Mouse (Mus musculus): ENCODE measurements around the gene Fbxw5. TPM values are rescaled to one million over a fixed set of nuclear protein-coding genes. Genes with fewer than 3 reads are reported as not detected.

Fbxw5 gene
- polyA plus RNA-seq, 1 experiment from 2014 or later, result 64.2 TPM

DNA sequence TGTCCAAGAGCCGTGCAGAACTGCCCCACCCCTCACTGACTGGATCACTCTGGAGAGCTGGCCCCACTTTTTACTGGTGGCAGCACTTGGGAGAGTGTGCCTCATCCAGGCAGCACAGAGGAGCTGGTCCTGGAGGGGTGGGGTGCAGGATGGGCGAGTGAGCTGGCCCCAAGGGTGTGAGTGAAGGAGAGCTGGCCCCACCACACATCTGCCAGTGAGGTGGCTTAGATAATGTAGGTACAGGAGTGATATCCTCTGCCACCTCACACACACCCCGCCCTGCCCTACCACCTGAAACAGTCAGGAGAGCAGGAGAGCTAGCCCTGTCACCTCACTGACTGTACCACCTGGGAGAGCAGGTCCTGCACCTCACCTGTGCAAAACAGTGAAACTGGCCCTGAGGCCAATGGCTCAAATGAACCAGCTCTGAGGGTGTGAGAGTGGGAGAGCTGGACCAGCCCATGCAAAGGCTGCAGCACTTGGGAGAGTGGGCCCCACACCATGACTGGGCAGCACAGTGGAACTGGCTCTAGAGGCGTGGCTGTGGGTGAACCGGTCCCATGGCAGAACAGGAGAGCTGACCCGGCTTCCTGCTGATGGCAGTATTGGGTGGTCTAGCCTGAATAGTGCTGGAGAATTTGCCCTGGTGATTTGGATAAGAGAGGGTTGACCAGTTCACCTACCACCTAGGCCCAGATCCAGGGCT lies 12.4 kb upstream of the Fbxw5 start:
- Histone ChIP-seq H3K27me3 (ENCODE audit: control insufficient read depth, insufficient read depth, low read length) (no peaks in the 10 kb centered on the region), H3K27ac (ENCODE audit: low read depth, low read length) (no peak overlapping the region), H3K9me3 (ENCODE audit: control insufficient read depth, low read length) (no peaks in the 10 kb centered on the region), H3K4me1 (replicated peaks; ENCODE audit: control insufficient read depth, insufficient read depth, low read length) (no peaks in the 10 kb centered on the region), H3K36me3 (ENCODE audit: control insufficient read depth, insufficient read depth, low read length) (no peaks in the 10 kb centered on the region), H3K9ac (ENCODE audit: low read depth, low read length) (no peak overlapping the region), H3K4me2 (replicated peaks; ENCODE audit: low read depth, low read length) (no peak overlapping the region), H3K4me3 (ENCODE audit: low read depth, low read length) (no peak overlapping the region)
- ATAC-seq (ENCODE audit: low FRiP score), result no peak
- no peak for DNase-seq (ENCODE audit: low spot score)
- WGBS, result 77% methylated on average over 6 of the region's 6 CpGs

DNA sequence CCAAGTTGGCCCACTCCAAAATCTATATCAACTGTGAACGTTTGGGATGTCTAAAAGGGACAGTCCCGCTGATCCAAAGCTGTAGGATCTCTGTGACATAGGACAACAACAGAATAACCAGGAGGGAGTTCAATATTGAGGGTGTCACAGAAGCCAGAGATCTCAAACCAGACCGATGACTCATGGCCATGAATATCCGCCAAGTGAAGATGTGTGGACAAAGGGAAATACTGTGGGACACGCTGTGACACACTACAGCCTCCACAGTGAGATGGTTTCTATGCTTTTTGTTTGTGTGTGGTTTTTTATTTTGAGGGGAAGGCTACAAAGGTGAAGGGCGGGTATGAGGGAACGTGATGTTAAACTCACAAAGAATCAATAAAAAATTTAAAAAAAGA lies 11.9 kb upstream of the Fbxw5 start:
- H3K4me1 ChIP-seq (replicated peaks; ENCODE audit: control insufficient read depth, insufficient read depth, low read length), result no peaks in the 10 kb centered on the region
- 81% methylated on average over 7 of the region's 7 CpGs for WGBS
- H3K27ac ChIP-seq (ENCODE audit: low read depth, low read length), result no peak overlapping the region
- H3K4me2 ChIP-seq (replicated peaks; ENCODE audit: low read depth, low read length), result no peak overlapping the region
- no peak for ATAC-seq (ENCODE audit: low FRiP score)
- no peak for DNase-seq (ENCODE audit: low spot score)
- H3K36me3 ChIP-seq (ENCODE audit: control insufficient read depth, insufficient read depth, low read length), result no peaks in the 10 kb centered on the region
- no peak overlapping the region for H3K9ac ChIP-seq (ENCODE audit: low read depth, low read length)
- no peaks in the 10 kb centered on the region for H3K9me3 ChIP-seq (ENCODE audit: control insufficient read depth, low read length)
- no peaks in the 10 kb centered on the region for H3K27me3 ChIP-seq (ENCODE audit: control insufficient read depth, insufficient read depth, low read length)
- no peak overlapping the region for H3K4me3 ChIP-seq (ENCODE audit: low read depth, low read length)

DNA sequence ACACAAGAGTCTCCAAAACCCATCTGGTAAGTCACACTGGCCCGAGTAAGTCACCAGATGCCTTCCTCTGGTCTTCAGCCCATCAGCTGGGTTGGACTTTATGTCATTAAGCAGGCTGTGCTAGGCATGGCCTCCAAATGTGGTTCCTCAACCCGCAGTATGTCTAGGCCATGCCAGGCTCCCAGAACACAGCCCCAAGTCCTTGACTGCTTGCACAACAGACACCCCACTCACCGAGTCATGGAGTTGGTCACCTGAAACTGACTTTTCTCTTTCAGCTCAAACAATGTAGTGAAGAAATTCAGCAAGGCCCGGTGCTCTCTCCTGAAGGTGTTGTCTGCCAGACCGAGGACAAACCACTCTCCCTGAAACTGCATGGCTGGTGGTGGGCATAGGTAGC lies 7.6 kb upstream of the Fbxw5 start:
- ATAC-seq (ENCODE audit: low FRiP score), result no peak
- DNase-seq (ENCODE audit: low spot score), result no peak
- no peak overlapping the region for H3K9ac ChIP-seq (ENCODE audit: low read depth, low read length)
- no peaks in the 10 kb centered on the region for H3K9me3 ChIP-seq (ENCODE audit: control insufficient read depth, low read length)
- no peak overlapping the region for H3K27ac ChIP-seq (ENCODE audit: low read depth, low read length)
- H3K4me2 ChIP-seq (replicated peaks; ENCODE audit: low read depth, low read length), result no peak overlapping the region
- 82% methylated on average over 5 of the region's 5 CpGs for WGBS
- H3K4me3 ChIP-seq (ENCODE audit: low read depth, low read length), result no peak overlapping the region
- H3K27me3 ChIP-seq (ENCODE audit: control insufficient read depth, insufficient read depth, low read length), result no peaks in the 10 kb centered on the region
- H3K36me3 ChIP-seq (ENCODE audit: control insufficient read depth, insufficient read depth, low read length), result no peaks in the 10 kb centered on the region
- H3K4me1 ChIP-seq (replicated peaks; ENCODE audit: control insufficient read depth, insufficient read depth, low read length), result no peaks in the 10 kb centered on the region

DNA sequence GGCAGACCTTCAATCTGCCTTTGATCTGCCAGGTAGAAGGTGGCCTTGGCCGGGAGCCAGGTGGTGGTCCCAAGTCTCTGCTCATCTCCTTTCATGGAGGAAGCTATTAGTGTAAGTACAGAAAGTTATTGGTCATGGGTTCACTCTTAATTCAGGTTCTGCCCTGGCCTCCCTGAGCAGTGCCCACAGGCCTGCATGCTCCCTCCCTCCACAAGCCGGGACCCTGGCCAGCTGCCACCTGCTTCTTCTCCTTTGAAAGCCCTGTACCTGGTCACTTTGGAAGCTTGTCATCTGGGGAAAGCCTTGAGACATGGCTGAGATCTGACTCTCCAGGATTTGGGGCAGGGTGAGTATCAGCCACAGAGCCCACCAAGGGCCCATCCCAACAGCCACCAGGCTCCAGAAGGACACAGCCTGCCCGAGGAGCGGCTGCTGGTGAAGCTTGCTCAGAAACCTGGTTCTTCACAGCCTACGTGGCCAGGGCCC lies 7.0 kb upstream of the Fbxw5 start, which contains the start of gene Lcn12:
TSS of gene Lcn12 (minus strand) at position 436 of the 486 bp plus-strand sequence.
- H3K9me3 ChIP-seq (ENCODE audit: control insufficient read depth, low read length), result no peaks in the 10 kb centered on the region
- DNase-seq (ENCODE audit: low spot score) (no peak), ATAC-seq (ENCODE audit: low FRiP score) (no peak)
- H3K4me3 ChIP-seq (ENCODE audit: low read depth, low read length), result no peak within 1 kb of the TSS
- H3K4me2 ChIP-seq (replicated peaks; ENCODE audit: low read depth, low read length), result no peak within 1 kb of the TSS
- H3K9ac ChIP-seq (ENCODE audit: low read depth, low read length), result no peak within 1 kb of the TSS
- no peaks in the 10 kb centered on the region for H3K4me1 ChIP-seq (replicated peaks; ENCODE audit: control insufficient read depth, insufficient read depth, low read length)
- 93% methylated on average over 5 of the region's 5 CpGs for WGBS
- H3K27ac ChIP-seq (ENCODE audit: low read depth, low read length), result no peak within 1 kb of the TSS
- no peaks in the 10 kb centered on the region for H3K36me3 ChIP-seq (ENCODE audit: control insufficient read depth, insufficient read depth, low read length)
- no peaks in the 10 kb centered on the region for H3K27me3 ChIP-seq (ENCODE audit: control insufficient read depth, insufficient read depth, low read length)

DNA sequence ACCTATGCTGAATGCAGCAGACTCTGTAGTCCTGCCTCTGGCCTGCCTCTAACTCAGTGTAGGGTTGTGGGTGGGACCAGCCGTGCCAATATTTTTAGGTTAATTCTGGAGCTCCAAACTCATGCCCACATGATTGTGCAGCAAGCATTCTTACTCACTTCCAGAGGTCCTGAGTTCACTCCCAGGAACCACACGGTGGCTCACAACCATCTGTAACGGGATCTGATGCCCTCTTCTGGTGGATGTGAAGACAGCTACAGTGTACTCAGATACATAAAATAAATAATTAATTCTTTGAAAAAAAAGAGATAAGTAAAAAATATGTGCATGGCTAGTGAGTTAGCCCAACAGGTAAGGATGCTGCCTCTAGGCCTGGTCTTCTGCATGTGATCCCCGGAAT lies 4.1 kb upstream of the Fbxw5 start:
- ATAC-seq (ENCODE audit: low FRiP score) (no peak), DNase-seq (ENCODE audit: low spot score) (peak; percentile 41)

DNA sequence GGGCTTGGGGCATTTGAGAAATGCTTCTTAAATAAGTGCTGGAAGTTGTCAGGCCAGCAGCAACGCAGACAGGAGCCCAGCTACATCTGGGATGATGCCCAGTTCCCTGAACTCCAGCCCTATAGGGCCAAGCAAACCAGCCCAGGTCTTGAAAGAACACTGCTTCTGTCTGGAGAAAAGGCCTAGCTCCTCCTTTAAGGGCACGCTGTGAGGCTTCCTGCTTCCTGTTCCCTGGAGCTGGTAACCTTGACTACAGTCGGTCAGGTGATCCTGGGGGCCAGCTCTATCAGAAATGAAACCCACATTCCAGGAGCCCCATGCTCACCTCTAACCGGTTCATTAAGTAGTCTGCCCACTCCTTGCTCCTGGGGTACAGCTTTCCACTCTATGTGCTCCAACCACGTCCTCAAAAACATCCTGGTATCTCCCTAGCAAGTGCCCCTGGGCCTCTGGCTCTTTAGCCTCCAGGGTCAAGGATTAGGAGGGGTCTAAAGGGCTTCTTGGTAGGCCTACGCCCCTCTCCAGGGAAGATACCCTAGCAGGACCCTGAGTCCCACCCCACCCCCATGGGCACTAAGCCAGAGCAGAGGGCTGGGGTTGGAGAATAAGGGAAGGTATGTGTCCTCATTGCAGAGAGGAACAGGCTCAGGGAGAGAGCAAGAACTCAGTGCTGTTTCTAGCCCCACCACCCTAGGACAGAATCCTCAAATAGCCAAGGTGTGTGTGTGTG lies 2.5 kb upstream of the Fbxw5 start:
- ATAC-seq (ENCODE audit: low FRiP score) (no peak), DNase-seq (ENCODE audit: low spot score) (no peak)
- H3K4me2 ChIP-seq (replicated peaks; ENCODE audit: low read depth, low read length), result no peak overlapping the region
- WGBS, result 59% methylated on average over 6 of the region's 6 CpGs
- no peak overlapping the region for H3K4me3 ChIP-seq (ENCODE audit: low read depth, low read length)
- no peaks in the 10 kb centered on the region for H3K9me3 ChIP-seq (ENCODE audit: control insufficient read depth, low read length)
- H3K27me3 ChIP-seq (ENCODE audit: control insufficient read depth, insufficient read depth, low read length), result no peaks in the 10 kb centered on the region
- H3K4me1 ChIP-seq (replicated peaks; ENCODE audit: control insufficient read depth, insufficient read depth, low read length), result peaks cover 4% of the 10 kb centered on the region; the same call in 1 of the 2 replicates
- H3K36me3 ChIP-seq (ENCODE audit: control insufficient read depth, insufficient read depth, low read length), result no peaks in the 10 kb centered on the region
- no peak overlapping the region for H3K9ac ChIP-seq (ENCODE audit: low read depth, low read length)
- no peak overlapping the region for H3K27ac ChIP-seq (ENCODE audit: low read depth, low read length)

More for the DNA sequence above, 4.1 kb upstream of the Fbxw5 start:
- H3K4me2 ChIP-seq (replicated peaks; ENCODE audit: low read depth, low read length), result no peak overlapping the region
- no peaks in the 10 kb centered on the region for H3K36me3 ChIP-seq (ENCODE audit: control insufficient read depth, insufficient read depth, low read length)
- peaks cover 2% of the 10 kb centered on the region; the same call in 1 of the 2 replicates for H3K4me1 ChIP-seq (replicated peaks; ENCODE audit: control insufficient read depth, insufficient read depth, low read length)
- WGBS, result 49% methylated on average over 4 of the region's 4 CpGs
- no peaks in the 10 kb centered on the region for H3K27me3 ChIP-seq (ENCODE audit: control insufficient read depth, insufficient read depth, low read length)
- H3K4me3 ChIP-seq (ENCODE audit: low read depth, low read length), result no peak overlapping the region
- no peaks in the 10 kb centered on the region for H3K9me3 ChIP-seq (ENCODE audit: control insufficient read depth, low read length)
- H3K9ac ChIP-seq (ENCODE audit: low read depth, low read length), result no peak overlapping the region
- no peak overlapping the region for H3K27ac ChIP-seq (ENCODE audit: low read depth, low read length)

DNA sequence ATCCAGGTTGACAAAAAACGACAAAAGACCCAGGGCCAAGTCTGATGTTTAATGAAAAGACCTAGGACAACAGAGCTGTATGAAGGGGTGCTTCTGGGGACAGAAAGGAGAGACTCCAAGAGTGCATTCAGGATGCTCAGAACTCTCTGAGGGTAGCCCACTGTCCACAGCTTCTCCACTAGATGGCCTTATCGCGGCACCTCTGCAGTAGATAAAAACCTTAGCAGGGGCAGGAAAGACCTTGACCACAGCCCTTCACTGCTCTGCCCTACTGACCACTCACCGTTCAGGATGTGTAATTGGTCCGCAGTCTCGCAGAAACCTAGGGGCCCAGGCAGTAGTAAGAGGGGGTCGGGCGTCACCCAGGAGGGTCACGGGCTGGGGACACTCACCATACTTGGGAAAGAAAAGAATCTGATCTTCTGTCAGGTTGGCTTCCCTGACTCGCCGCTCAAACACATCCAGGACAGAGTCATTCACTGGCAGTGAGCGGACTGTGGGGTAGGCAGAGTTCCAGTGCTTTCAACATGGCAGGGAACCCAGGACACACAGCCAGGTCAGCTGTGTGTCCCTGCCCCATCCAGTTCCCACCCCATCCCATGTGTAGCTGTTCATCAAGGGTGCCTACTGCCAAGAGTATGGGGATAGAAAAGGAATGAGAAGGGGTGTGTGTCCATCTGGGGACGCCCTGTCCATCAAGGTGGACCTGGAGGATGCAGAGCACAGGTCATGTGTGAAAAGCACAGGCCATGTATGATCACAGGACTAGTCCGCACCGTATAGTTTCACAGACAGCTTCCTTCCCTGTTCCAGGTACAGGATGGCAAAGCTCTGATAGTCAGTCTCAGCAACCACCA lies 1.7 kb upstream of the Fbxw5 start:
- Histone ChIP-seq H3K36me3 (ENCODE audit: control insufficient read depth, insufficient read depth, low read length) (no peaks in the 10 kb centered on the region), H3K4me1 (replicated peaks; ENCODE audit: control insufficient read depth, insufficient read depth, low read length) (peaks cover 4% of the 10 kb centered on the region; the same call in 1 of the 2 replicates), H3K27me3 (ENCODE audit: control insufficient read depth, insufficient read depth, low read length) (no peaks in the 10 kb centered on the region), H3K4me3 (ENCODE audit: low read depth, low read length) (no peak overlapping the region), H3K4me2 (replicated peaks; ENCODE audit: low read depth, low read length) (no peak overlapping the region), H3K9ac (ENCODE audit: low read depth, low read length) (no peak overlapping the region), H3K9me3 (ENCODE audit: control insufficient read depth, low read length) (no peaks in the 10 kb centered on the region), H3K27ac (ENCODE audit: low read depth, low read length) (no peak overlapping the region)
- ATAC-seq (ENCODE audit: low FRiP score) (no peak), DNase-seq (ENCODE audit: low spot score) (no peak)
- WGBS, result 75% methylated on average over 15 of the region's 15 CpGs

DNA sequence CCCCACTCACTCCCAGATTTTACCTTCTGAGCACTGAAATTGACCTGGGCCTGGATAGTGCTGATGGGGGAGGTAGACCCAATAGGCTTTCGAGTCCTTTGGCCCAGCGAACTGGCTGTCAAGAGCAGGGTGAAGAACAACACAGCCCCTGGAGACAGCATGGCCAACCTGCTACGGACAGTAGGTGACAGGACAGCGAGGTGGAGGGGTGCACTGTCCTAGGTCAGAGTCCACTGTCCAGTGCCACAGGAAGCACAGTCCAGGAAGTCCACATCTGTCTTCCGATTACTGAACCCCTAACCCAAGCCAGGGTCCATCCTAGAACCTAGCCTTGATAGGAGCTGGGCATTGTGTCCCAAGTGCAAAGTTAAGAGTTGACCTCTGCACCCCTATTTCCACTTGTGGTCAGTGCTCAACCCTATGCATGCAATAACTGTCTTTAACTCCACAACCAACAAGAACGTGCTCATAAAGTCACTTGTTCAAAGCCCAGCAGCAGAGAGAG lies 427 bp upstream of the Fbxw5 start:
- H3K4me2 ChIP-seq (replicated peaks; ENCODE audit: low read depth, low read length), result peak overlapping the region; percentile 43
- H3K9me3 ChIP-seq (ENCODE audit: control insufficient read depth, low read length), result no peaks in the 10 kb centered on the region
- H3K9ac ChIP-seq (ENCODE audit: low read depth, low read length), result peak overlapping the region; percentile 44; the same call in 1 of the 2 replicates
- ATAC-seq (ENCODE audit: low FRiP score) (peak; percentile 53), DNase-seq (ENCODE audit: low spot score) (no peak)
- H3K27ac ChIP-seq (ENCODE audit: low read depth, low read length), result no peak overlapping the region
- 64% methylated on average over 6 of the region's 6 CpGs for WGBS
- H3K27me3 ChIP-seq (ENCODE audit: control insufficient read depth, insufficient read depth, low read length), result no peaks in the 10 kb centered on the region
- H3K4me3 ChIP-seq (ENCODE audit: low read depth, low read length), result peak overlapping the region; percentile 86
- no peaks in the 10 kb centered on the region for H3K36me3 ChIP-seq (ENCODE audit: control insufficient read depth, insufficient read depth, low read length)
- peaks cover 4% of the 10 kb centered on the region; the same call in 1 of the 2 replicates for H3K4me1 ChIP-seq (replicated peaks; ENCODE audit: control insufficient read depth, insufficient read depth, low read length)

Data from hindbrain, embryonic 11.5 days (tissue).